Mouse (Mus musculus) G1E (cell line): ENCODE data around the gene Mtor. TPM values are rescaled to one million over a fixed set of nuclear protein-coding genes. Genes with fewer than 3 reads are reported as not detected.

Source experiments
- ATAC-seq: 2 replicates; pipeline ENCODE4 v1.8.0; 2016; ENCODE audit warnings: mild to moderate bottlenecking; ENCODE audit not compliant: insufficient number of reproducible peaks, poor library complexity, low FRiP score, severe bottlenecking; ENCODE audit errors: extremely low read depth
- DNase-seq: peaks from one replicate; pipeline ENCODE4 v3.0.0; 2012; ENCODE audit warnings: low spot score
- H3K27me3 ChIP-seq: 2 replicates; pipeline ENCODE4 v1.6.1; 2012; ENCODE audit warnings: mild to moderate bottlenecking, low read length, inconsistent platforms; ENCODE audit not compliant: insufficient read depth
- H3K36me3 ChIP-seq: replicated peaks from 2 replicates; pipeline ENCODE3; 2012; ENCODE audit warnings: mild to moderate bottlenecking, inconsistent platforms
- H3K4me1 ChIP-seq: 2 replicates; pipeline ENCODE4 v1.6.1; 2012; ENCODE audit warnings: low read depth, low read length, inconsistent platforms, mixed read lengths; ENCODE audit not compliant: insufficient read depth
- H3K4me3 ChIP-seq: 2 replicates; pipeline ENCODE4 v1.5.1; 2012; ENCODE audit warnings: low read depth, mild to moderate bottlenecking, inconsistent platforms, low read length, moderate library complexity, mixed read lengths
- H3K9me3 ChIP-seq: replicated peaks from 2 replicates; pipeline ENCODE4 v1.6.1; 2012; ENCODE audit warnings: inconsistent platforms
- CTCF ChIP-seq: IDR thresholded peaks from 2 replicates; pipeline ENCODE4 v1.5.1; 2012; ENCODE audit warnings: low read depth, low read length, inconsistent platforms, mixed read lengths
- GATA1 ChIP-seq: IDR thresholded peaks from 2 replicates; pipeline ENCODE4 v1.6.1; 2012; ENCODE audit warnings: borderline replicate concordance, low read length, inconsistent platforms, mixed read lengths
- GATA2 ChIP-seq: IDR thresholded peaks from 2 replicates; pipeline ENCODE4 v1.6.1; 2012; ENCODE audit warnings: low read depth, low read length, inconsistent platforms, borderline replicate concordance
- POLR2AphosphoS5 ChIP-seq: IDR thresholded peaks from 2 replicates; pipeline ENCODE4 v1.6.1; 2012; ENCODE audit warnings: low read depth, low read length, inconsistent platforms; ENCODE audit not compliant: insufficient replicate concordance
- TAL1 ChIP-seq: conservative IDR thresholded peaks from 2 replicates; pipeline ENCODE4 v1.6.1; 2012; ENCODE audit warnings: low read depth, low read length, inconsistent platforms, mixed read lengths
- polyA plus RNA-seq: library from polyadenylated mRNA; stranded (reverse); fragments of >175 nt; gene quantifications from 2 replicates; pipeline ENCODE4 v1.2.3, GENCODE M21; 2012
- total RNA-seq, 2 experiments: library from RNA; stranded (forward) in 1 of 2; stranded (reverse) in 1 of 2; fragments of 200-1000 nt in 1 of 2; fragments of >200 nt in 1 of 2; fragmentation: Nextera tagmentation in 1 of 2; gene quantifications; 2 replicates each; pipeline ENCODE4 v1.2.3; 2014 to 2017

The Mtor gene
- total and polyA plus RNA-seq, 3 experiments: 11.3 to 41.7 (median 13.8) TPM

DNA sequence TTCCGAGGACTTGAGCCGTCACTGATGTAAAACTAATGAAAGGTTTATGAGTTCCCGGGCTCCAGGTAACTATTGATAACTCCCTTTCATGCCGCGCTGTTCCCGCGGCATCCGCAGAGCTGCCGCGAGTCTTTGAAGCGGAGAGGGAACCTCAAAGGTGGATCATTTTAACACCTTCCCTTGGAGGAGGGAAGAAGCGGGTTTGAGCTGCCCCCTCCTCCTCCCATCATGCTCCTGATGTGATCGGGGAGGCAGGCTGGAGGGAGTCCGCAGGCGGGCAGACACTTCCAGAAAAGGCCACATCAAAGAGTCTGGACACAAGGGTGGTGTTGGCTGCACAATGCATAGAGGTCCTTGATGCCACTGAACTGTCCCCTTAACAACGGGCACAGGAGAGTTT, 32.8 kb upstream of the Mtor start:
- no peaks in the 10 kb centered on the region for H3K36me3 ChIP-seq
- H3K27me3 ChIP-seq: peaks cover 3% of the 10 kb centered on the region; the same call in 1 of the 2 replicates
- H3K4me1 ChIP-seq: no peaks in the 10 kb centered on the region; the same call in 1 of the 2 replicates
- no peak for TF ChIP-seq CTCF
- no peak for TF ChIP-seq POLR2AphosphoS5
- TF ChIP-seq GATA1: no peak
- TF ChIP-seq GATA2: no peak
- no peak for TF ChIP-seq TAL1
- DNase-seq: no peak
- no peak for ATAC-seq
- no peaks in the 10 kb centered on the region for H3K9me3 ChIP-seq
- H3K4me3 ChIP-seq: no peak overlapping the region

GRCm38 (mm10) chr4:148417074-148417526, 31.3 kb upstream of the Mtor start:
- TF ChIP-seq POLR2AphosphoS5 (no peak), GATA2 (no peak), TAL1 (no peak), CTCF (no peak), GATA1 (no peak)
- Histone ChIP-seq H3K27me3 (peaks cover 3% of the 10 kb centered on the region; the same call in 1 of the 2 replicates), H3K4me1 (no peaks in the 10 kb centered on the region; the same call in 1 of the 2 replicates), H3K4me3 (no peak overlapping the region), H3K9me3 (no peaks in the 10 kb centered on the region), H3K36me3 (no peaks in the 10 kb centered on the region)
- DNase-seq (no peak), ATAC-seq (no peak; the same call in 1 of the 2 replicates)

DNA sequence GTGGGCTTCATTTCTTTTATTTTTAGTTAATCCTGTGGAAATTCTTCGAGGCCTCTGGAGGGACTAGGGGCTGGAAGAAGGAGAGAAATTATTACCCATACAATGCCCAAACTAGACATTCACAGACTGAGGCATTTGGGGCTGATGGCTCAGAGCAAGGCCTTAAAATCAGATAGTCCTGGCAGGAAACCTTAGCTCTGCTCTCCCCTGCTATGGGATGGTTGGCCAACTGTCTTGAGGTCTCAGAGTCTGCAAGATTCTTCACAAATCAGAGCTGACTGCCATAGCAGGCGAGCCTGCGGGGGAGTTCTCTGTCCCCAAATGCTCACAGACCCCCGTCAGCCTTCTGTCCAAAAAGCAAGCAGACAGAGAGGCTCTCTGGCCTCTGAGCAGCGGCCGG, 30.9 kb upstream of the Mtor start:
- no peak for ATAC-seq

DNA sequence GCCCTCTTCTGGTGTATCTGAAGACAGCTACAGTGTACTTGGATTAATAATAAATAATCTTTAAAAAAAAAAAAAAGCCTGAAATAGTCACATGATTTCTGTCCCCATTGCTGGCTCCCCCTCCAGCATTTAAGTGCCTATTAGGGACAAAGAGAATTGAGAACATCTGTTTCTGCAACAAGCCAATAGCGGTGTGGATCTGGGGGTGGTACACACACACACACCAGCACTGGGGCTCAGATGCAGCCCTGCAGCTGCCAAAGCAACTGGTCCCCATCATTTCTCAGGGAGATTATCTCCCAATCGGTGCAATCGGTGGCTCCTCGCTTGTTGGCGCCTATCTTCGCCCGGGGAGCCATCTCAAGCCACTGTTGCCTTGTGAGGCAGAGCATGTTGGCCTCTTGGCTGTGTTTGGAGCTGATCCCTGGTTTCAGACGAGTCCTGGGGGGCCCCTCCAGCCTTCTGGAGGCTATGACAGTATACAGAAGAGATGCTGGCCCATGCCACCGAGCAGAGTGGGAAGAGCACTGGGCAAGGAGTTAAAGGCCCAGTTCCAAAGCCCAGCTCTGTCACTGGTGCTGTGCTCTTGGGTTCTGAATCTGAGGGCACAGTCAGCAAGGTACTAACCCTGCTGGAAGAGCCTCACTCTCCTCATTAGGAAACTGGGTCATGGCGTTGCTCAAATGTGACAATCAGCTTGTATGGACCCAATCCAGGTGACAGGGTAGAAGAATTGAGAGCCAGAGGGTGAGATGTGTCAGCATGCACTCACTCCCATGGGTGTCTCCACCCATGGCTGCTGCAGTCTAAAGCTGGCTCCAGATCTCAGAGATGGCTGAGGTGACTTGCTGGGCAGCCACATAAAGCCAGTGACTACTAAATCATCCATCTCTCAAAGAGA, 21.2 kb upstream of the Mtor start:
- Histone ChIP-seq H3K27me3 (peaks cover 7% of the 10 kb centered on the region; the same call in 1 of the 2 replicates), H3K36me3 (peaks cover 17% of the 10 kb centered on the region), H3K4me3 (no peak overlapping the region), H3K4me1 (no peaks in the 10 kb centered on the region; the same call in 1 of the 2 replicates), H3K9me3 (no peaks in the 10 kb centered on the region)
- TF ChIP-seq TAL1 (no peak), GATA1 (no peak), POLR2AphosphoS5 (no peak), GATA2 (no peak)
- ATAC-seq (no peak), DNase-seq (no peak)

More for the DNA sequence above, 30.9 kb upstream of the Mtor start:
- H3K4me3 ChIP-seq: no peak overlapping the region
- TF ChIP-seq TAL1 (no peak), CTCF (no peak), GATA2 (no peak), GATA1 (no peak), POLR2AphosphoS5 (no peak)
- H3K36me3 ChIP-seq: no peaks in the 10 kb centered on the region
- H3K9me3 ChIP-seq: no peaks in the 10 kb centered on the region
- no peak for DNase-seq
- H3K4me1 ChIP-seq: no peaks in the 10 kb centered on the region; the same call in 1 of the 2 replicates
- H3K27me3 ChIP-seq: peaks cover 3% of the 10 kb centered on the region; the same call in 1 of the 2 replicates

GRCm38 (mm10) chr4:148428544-148428943, 19.9 kb upstream of the Mtor start:
- H3K27me3 ChIP-seq: peaks cover 7% of the 10 kb centered on the region; the same call in 1 of the 2 replicates
- TF ChIP-seq TAL1 (no peak), CTCF (no peak), POLR2AphosphoS5 (no peak), GATA1 (no peak), GATA2 (no peak)
- H3K4me3 ChIP-seq: no peak overlapping the region
- H3K36me3 ChIP-seq: peaks cover 30% of the 10 kb centered on the region
- DNase-seq (no peak), ATAC-seq (no peak)
- peaks cover 3% of the 10 kb centered on the region; the same call in 1 of the 2 replicates for H3K4me1 ChIP-seq
- H3K9me3 ChIP-seq: no peaks in the 10 kb centered on the region

GRCm38 (mm10) chr4:148429121-148429520, 19.3 kb upstream of the Mtor start:
- H3K4me3 ChIP-seq: no peak overlapping the region
- TF ChIP-seq GATA2 (no peak), GATA1 (no peak), POLR2AphosphoS5 (no peak), TAL1 (no peak), CTCF (no peak)
- H3K27me3 ChIP-seq: peaks cover 7% of the 10 kb centered on the region; the same call in 1 of the 2 replicates
- DNase-seq (no peak), ATAC-seq (no peak)
- no peaks in the 10 kb centered on the region for H3K9me3 ChIP-seq
- peaks cover 7% of the 10 kb centered on the region; the same call in 1 of the 2 replicates for H3K4me1 ChIP-seq
- H3K36me3 ChIP-seq: peaks cover 36% of the 10 kb centered on the region
